Mouse (Mus musculus) stomach, embryonic 16.5 days (tissue): Measurements from ENCODE around the gene Stk10. TPM values are rescaled to one million over a fixed set of nuclear protein-coding genes. Genes with fewer than 3 reads are reported as not detected.
"Not testable (repeated sequence)": the region's sequence is repeated elsewhere in the genome, so short reads cannot be mapped to it uniquely, and the experiment has no call there.

Experiments
- ATAC-seq: fragments of 200-750 bp; cut with Nextera tagmentation; 2 replicates; pipeline ENCODE4 v1.8.0; 2017; ENCODE audit warnings: moderate number of reproducible peaks, moderate TSS enrichment; ENCODE audit not compliant: insufficient read depth, low FRiP score
- H3K27ac ChIP-seq: fragments of 300-500 bp; sonication (generic); 2 replicates; pipeline ENCODE4 v1.5.1; 2014; ENCODE audit warnings: low read length
- H3K27me3 ChIP-seq: fragments of 300-500 bp; sonication (generic); 2 replicates; pipeline ENCODE4 v1.6.1; 2014; ENCODE audit warnings: low read length, control low read depth, mixed read lengths; ENCODE audit not compliant: control insufficient read depth, insufficient read depth
- H3K36me3 ChIP-seq: fragments of 300-500 bp; sonication (generic); 2 replicates; pipeline ENCODE4 v1.6.1; 2014; ENCODE audit warnings: low read length; ENCODE audit not compliant: control insufficient read depth, insufficient read depth
- H3K4me1 ChIP-seq: fragments of 300-500 bp; sonication (generic); 2 replicates; pipeline ENCODE4 v1.6.1; 2014; ENCODE audit warnings: low read length, control low read depth, mixed read lengths; ENCODE audit not compliant: control insufficient read depth, insufficient read depth
- H3K4me2 ChIP-seq: fragments of 300-500 bp; sonication (generic); 2 replicates; pipeline ENCODE4 v1.6.1; 2014; ENCODE audit warnings: low read depth, low read length, mixed read lengths
- H3K4me3 ChIP-seq: fragments of 300-500 bp; sonication (generic); replicated peaks from 2 replicates; pipeline ENCODE4 v1.5.1; 2014; ENCODE audit warnings: mild to moderate bottlenecking, low read length
- H3K9ac ChIP-seq: fragments of 300-500 bp; sonication (generic); 2 replicates; pipeline ENCODE4 v1.6.1; 2014; ENCODE audit warnings: low read length
- H3K9me3 ChIP-seq: fragments of 300-500 bp; sonication (generic); replicated peaks from 2 replicates; pipeline ENCODE4 v1.6.1; 2016; ENCODE audit warnings: low read length, control low read depth; ENCODE audit not compliant: control insufficient read depth
- WGBS: fragments of 180-500 bp; shearing (Covaris S2); extraction: QIAGEN DNeasy Blood & Tissue Kit; methylation state at CpG from one replicate; pipeline ENCODE4 v1.1.7; 2014; 5-methylcytosine and 5-hydroxymethylcytosine counted together
- polyA plus RNA-seq: library from polyadenylated mRNA; unstranded; fragments of >200 nt; fragmentation: Nextera tagmentation; extraction: Ambion mirVana; gene quantifications from 2 replicates; pipeline ENCODE4 v1.2.1, GENCODE M21; 2015

Gene Stk10
- polyA plus RNA-seq, 1 experiment from 2014 or later = 4.2 TPM

GRCm38 (mm10) chr11:32498757-32499535, 34.2 kb upstream of the Stk10 start:
- ATAC-seq = no peak
- no peak overlapping the region for H3K27ac ChIP-seq
- WGBS = 80% methylated on average over 7 of the region's 7 CpGs
- no peaks in the 10 kb centered on the region for H3K9me3 ChIP-seq
- no peaks in the 10 kb centered on the region for H3K27me3 ChIP-seq
- H3K4me3 ChIP-seq = no peak overlapping the region
- no peak overlapping the region for H3K4me2 ChIP-seq
- no peak overlapping the region for H3K9ac ChIP-seq
- peaks cover 4% of the 10 kb centered on the region; the same call in 1 of the 2 replicates for H3K4me1 ChIP-seq
- no peaks in the 10 kb centered on the region for H3K36me3 ChIP-seq

GRCm38 (mm10) chr11:32499931-32500330, 33.2 kb upstream of the Stk10 start:
- WGBS = 91% methylated on average over 4 of the region's 4 CpGs
- H3K9me3 ChIP-seq = no peaks in the 10 kb centered on the region
- H3K4me3 ChIP-seq = no peak overlapping the region
- H3K27me3 ChIP-seq = no peaks in the 10 kb centered on the region
- no peak overlapping the region for H3K27ac ChIP-seq
- H3K36me3 ChIP-seq = no peaks in the 10 kb centered on the region
- no peak for ATAC-seq
- H3K4me1 ChIP-seq = peaks cover 4% of the 10 kb centered on the region; the same call in 1 of the 2 replicates
- H3K9ac ChIP-seq = no peak overlapping the region
- H3K4me2 ChIP-seq = no peak overlapping the region

GRCm38 (mm10) chr11:32503711-32504110, 29.4 kb upstream of the Stk10 start:
- 91% methylated on average over 2 of the region's 2 CpGs for WGBS

DNA sequence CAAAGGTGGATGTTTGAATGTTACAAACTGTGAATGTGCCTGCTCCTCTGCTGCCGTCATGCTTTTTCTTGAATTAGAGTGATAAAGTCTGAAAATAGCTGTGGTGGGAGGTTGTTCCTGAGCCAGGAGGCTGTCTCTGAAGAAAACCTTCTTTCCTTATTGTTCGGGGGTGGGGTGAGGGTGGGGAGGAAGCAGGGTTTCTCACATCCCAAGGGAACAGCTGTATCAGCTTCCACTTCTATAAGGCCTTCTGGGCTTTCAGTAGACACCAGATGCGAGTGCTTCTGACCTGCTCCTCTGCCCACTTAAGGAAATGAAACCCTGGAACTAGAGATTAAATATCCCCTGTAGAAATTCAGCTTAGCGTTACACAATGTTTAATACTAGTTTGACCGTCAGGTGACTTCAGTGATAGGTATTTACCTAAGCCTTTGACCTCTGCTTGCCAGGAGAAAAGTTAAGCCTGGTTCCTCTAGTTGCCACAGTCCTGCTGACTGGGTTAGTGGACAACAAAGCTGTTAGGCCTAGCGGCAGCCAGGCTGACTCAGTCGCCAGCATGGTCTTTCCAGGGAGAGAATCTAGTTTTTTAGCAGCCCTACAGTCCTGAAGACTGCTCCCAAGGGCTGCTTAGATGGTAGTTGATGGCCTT, 27.9 kb upstream of the Stk10 start:
- H3K4me3 ChIP-seq = no peak overlapping the region
- H3K27me3 ChIP-seq = no peaks in the 10 kb centered on the region
- no peaks in the 10 kb centered on the region for H3K4me1 ChIP-seq
- H3K36me3 ChIP-seq = no peaks in the 10 kb centered on the region
- H3K27ac ChIP-seq = no peak overlapping the region
- no peak overlapping the region for H3K9ac ChIP-seq
- no peak overlapping the region for H3K4me2 ChIP-seq
- WGBS = 63% methylated on average over 7 of the region's 7 CpGs
- no peaks in the 10 kb centered on the region for H3K9me3 ChIP-seq
- ATAC-seq = no peak

More at GRCm38 (mm10) chr11:32503711-32504110, 29.4 kb upstream of the Stk10 start:
- no peaks in the 10 kb centered on the region for H3K27me3 ChIP-seq
- no peak overlapping the region for H3K9ac ChIP-seq
- no peaks in the 10 kb centered on the region for H3K36me3 ChIP-seq
- no peak for ATAC-seq
- H3K4me1 ChIP-seq = 0 out of 2 replicates have a peak, but pooled peaks cover under 1% of the 10 kb centered on the region
- H3K9me3 ChIP-seq = no peaks in the 10 kb centered on the region
- no peak overlapping the region for H3K4me3 ChIP-seq
- H3K4me2 ChIP-seq = no peak overlapping the region
- H3K27ac ChIP-seq = no peak overlapping the region

GRCm38 (mm10) chr11:32510930-32511329, 22.2 kb upstream of the Stk10 start:
- no peaks in the 10 kb centered on the region for H3K36me3 ChIP-seq
- no peak overlapping the region for H3K4me2 ChIP-seq
- no peaks in the 10 kb centered on the region for H3K9me3 ChIP-seq
- H3K27me3 ChIP-seq = no peaks in the 10 kb centered on the region
- H3K9ac ChIP-seq = no peak overlapping the region
- H3K4me1 ChIP-seq = no peaks in the 10 kb centered on the region
- no peak for ATAC-seq
- no peak overlapping the region for H3K27ac ChIP-seq
- no peak overlapping the region for H3K4me3 ChIP-seq
- WGBS = 67% methylated on average over 1 of the region's 1 CpGs

GRCm38 (mm10) chr11:32514853-32515252, 18.3 kb upstream of the Stk10 start:
- WGBS = 85% methylated on average over 5 of the region's 5 CpGs
- not testable (repeated sequence) for H3K27me3 ChIP-seq

GRCm38 (mm10) chr11:32516091-32516490, 17.0 kb upstream of the Stk10 start:
- no peak overlapping the region for H3K27ac ChIP-seq
- H3K27me3 ChIP-seq = no peaks in the 10 kb centered on the region
- no peak overlapping the region for H3K9ac ChIP-seq
- H3K9me3 ChIP-seq = no peaks in the 10 kb centered on the region
- WGBS = 88% methylated on average over 12 of the region's 12 CpGs
- no peak for ATAC-seq
- no peak overlapping the region for H3K4me3 ChIP-seq
- no peaks in the 10 kb centered on the region for H3K4me1 ChIP-seq
- H3K36me3 ChIP-seq = no peaks in the 10 kb centered on the region
- no peak overlapping the region for H3K4me2 ChIP-seq

More at GRCm38 (mm10) chr11:32514853-32515252, 18.3 kb upstream of the Stk10 start:
- not testable (repeated sequence) for ATAC-seq, H3K36me3 ChIP-seq, H3K9ac ChIP-seq, H3K27ac ChIP-seq, H3K4me2 ChIP-seq, H3K9me3 ChIP-seq, H3K4me3 ChIP-seq, H3K4me1 ChIP-seq

DNA sequence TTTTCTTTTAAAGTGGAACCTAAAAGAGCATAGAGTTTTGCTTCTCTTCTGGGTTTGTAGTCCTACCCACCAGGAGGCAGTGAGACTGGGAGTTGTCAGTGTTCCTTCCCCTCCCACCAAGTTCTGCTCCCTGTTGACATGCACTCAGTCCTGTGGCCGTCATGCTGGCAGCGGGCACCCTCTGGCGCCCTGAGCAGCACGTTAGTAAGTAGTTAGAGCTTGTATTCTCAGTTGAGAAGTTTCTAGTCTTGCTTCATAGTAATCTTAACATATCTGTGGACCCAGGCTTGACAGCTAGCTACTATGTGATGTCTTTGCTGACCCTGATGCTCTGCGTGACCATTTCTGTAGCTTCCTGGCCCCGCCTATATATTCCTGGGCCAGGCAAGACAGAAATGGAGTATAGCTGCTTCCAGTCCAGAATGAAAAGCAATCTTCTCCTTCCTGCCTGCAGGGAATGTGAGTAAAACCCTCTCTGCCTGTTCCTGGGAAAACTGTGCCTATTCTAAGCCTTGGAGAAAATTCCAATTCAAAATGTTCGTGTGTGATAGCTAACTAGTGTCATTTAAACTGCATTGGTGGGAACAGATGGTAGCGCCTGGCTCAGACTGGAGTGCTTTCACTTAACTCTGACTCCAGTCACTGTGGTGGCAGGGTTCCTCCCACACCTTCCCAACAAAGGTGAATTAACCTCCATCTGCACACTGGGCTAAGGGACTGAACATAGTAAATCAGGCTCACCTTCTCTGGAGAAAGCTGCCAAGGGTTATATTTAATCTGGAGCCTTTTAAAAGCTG, 16.0 kb upstream of the Stk10 start:
- H3K27me3 ChIP-seq = no peaks in the 10 kb centered on the region
- no peaks in the 10 kb centered on the region for H3K36me3 ChIP-seq
- H3K4me3 ChIP-seq = no peak overlapping the region
- no peak overlapping the region for H3K9ac ChIP-seq
- no peak for ATAC-seq
- no peak overlapping the region for H3K27ac ChIP-seq
- 85% methylated on average over 8 of the region's 8 CpGs for WGBS
- H3K9me3 ChIP-seq = no peaks in the 10 kb centered on the region
- H3K4me2 ChIP-seq = no peak overlapping the region
- H3K4me1 ChIP-seq = no peaks in the 10 kb centered on the region

GRCm38 (mm10) chr11:32518770-32519169, 14.3 kb upstream of the Stk10 start:
- H3K27ac ChIP-seq = no peak overlapping the region
- no peak overlapping the region for H3K4me3 ChIP-seq
- ATAC-seq = no peak
- no peaks in the 10 kb centered on the region for H3K36me3 ChIP-seq
- WGBS = 87% methylated on average over 4 of the region's 4 CpGs
- H3K9me3 ChIP-seq = no peaks in the 10 kb centered on the region
- no peaks in the 10 kb centered on the region for H3K27me3 ChIP-seq
- no peak overlapping the region for H3K9ac ChIP-seq
- no peaks in the 10 kb centered on the region for H3K4me1 ChIP-seq
- H3K4me2 ChIP-seq = no peak overlapping the region
